Mouse (Mus musculus): ENCODE measurements around the gene Tyw5.

Tyw5 gene

DNA sequence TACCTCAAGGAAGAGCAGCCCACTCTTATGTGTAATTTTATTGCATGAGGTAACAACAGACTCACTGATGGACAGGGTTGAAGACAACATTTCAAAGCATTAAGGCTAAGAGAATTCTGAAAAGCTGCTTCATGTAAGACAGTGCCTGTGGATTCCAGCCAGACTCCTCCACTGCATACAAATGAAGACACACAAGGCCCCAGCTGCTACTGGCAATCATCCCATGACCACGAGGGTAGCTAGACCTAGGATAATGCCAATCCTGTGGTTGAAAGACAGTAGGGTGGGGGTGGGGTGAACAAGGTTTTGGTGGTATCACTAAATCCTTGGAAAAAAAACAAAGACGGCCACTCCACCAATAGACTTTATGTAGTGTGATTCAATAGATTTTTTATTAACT lies 19.0 kb downstream of the Tyw5 start:
- no peak for DNase-seq (ENCODE audit: low read depth)

DNA sequence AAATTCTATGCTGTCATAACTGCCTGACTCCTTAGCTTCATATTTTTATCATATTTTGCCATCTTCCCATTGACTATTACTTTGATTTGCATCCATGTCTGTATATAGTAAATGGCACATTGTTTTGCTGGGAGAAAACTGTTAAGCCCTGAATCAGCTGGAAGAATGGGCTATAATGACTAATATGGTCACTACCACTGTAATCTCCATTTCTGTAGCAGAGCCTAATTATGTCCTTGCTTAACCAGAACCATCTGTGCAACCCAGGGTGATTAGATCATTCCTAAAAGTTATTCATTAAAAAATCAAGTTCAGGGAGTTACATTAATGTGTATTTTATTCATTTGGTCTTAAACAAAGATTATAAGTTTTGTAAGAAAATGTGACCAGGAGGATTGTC lies 20.4 kb downstream of the Tyw5 start:
- DNase-seq (ENCODE audit: low read depth): no peak

DNA sequence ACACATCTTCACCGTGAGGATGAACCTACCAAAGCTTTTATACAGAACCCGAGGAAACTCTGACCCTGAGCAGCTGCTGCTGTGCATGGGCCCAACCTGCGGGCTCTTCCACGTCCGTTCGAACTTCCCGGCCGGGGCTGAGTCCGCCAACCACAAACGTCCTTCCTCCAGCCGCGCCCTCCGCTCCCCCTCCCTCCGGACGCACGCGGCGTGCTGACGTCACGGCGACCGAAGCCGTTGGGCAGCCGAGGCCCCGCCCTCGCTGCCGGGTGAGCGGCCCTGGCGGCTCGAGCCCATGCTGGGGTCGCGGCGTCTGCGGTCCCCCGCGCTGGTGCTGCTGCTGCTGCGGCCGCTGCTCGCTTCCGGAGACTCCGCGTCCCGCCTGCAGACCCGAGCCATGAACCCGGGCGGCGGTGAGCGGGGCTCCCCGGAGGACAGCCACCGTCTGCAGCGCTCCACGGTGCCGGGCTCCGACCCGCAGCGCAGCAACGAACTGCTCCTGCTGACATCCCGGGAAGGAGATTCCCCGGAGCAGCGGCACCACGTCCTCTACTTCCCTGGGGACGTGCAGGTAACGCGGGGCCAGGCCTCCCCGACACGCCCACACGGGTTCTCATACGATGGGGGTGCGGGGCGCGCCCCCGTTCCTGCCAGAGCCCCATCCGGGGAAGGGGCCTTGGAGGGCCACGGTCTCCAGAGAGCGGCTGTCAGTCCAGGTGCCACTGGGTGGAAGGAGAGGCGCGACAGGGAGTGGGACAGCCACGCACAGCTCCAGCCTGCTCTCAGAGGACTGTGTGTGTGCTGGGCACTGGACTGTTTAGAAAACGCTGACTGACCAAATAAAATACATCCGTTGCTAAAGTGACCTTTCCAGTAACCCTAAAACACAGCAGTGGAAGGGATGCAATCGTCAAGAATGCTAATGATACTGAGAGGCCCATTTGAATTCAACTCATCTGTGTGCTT lies 29.2 kb downstream of the Tyw5 start, which contains the start of gene 1700066M21Rik:
TSS of gene 1700066M21Rik (plus strand) at position 245 of the 966 bp plus-strand sequence.
- peak; percentile 78 for DNase-seq (ENCODE audit: low read depth)

DNA sequence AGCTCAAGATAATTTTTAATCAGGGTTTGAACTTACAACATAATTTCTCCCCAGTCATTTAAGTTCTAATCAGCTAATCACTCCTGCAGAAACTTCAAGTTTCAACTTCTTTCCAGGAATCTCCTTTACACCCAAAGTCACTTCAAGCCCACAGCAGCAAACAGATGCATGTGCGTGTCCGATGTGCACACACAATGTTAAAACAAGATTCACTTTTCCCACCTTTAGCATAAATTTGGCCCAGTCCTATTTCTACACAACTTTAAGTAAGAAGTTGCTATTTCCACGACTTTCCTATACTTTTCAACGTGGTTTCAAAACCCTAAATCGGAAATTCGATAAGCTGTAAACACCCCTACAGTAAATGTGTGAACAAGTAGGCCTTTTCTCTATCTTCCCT lies 30.1 kb downstream of the Tyw5 start:
- DNase-seq (ENCODE audit: low read depth): peak; percentile 3

DNA sequence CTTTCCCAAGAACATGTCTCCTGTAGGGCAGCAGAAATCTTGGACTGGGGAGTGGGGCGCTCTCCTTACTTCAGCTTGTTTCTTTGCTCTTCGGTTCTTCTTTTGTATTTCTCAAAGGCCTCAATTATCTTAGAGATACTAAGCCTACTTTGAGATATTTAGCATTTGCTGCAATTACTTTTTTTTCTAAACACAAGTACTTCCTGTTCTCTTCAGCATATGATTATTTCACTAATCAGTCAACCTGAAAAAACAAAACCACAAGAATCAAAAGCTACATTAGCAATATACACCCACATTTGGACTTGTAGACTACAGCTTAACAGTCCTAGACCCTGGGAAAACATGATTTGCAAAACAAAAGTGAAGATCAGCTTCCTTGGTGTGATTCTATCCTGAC lies 31.6 kb downstream of the Tyw5 start:
- DNase-seq (ENCODE audit: low read depth): no peak

DNA sequence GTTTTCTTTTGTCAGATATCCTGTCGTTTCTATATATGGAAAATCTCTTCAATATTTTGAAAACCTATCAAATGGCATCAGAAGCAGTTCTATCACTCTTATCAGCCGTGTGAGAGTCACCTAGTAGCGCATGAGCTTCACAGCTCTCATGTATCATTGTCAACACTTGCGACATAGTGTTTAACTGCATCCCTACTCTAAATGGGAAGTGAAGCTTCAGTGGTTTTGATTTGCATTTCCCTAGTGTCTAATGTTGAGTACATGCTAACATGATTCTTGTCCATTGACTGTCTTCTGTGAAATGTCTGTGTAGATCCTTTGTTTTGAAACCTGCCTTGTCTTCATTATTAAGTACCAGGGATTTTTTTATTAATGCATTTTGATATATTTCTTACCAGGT lies 36.5 kb downstream of the Tyw5 start:
- DNase-seq (ENCODE audit: low read depth): no peak

DNA sequence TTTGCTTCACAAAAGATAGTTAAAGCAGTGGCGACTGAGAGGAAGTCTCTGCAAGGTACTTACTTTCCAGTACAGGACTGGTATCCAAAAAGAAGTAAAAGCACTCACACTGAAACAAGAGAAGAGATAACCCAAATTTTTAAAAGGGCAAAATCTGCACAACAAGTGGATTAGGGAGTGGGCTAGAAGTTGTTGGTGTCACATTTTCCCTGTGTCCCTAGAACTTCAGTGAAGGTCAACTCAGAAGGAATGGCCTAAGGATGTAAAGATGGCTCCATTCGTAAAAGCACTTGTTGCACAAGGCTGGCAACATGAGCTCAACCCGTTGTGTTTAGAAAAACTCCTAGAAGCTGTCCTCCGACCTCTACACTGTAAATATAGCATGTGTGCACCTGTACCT lies 37.8 kb downstream of the Tyw5 start:
- DNase-seq (ENCODE audit: low read depth): no peak

DNA sequence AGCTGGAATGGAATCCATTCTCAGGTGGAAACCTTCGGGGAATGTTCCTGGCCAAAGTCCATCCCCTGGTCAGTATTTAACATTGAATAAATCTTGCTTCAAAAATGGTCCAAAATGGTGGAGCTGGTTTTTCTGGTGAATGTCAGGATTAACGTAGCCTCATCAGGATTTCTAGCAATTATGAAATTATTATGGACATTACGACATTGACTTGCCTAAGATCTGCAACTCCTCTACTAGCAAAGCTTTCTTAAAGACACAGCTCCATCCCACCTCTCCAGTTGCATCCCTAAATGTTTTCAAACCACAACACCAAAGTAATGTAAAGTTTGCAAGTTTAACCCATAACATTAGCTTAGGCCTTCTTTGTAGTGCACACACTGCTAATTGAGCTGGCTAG lies 39.5 kb downstream of the Tyw5 start:
- DNase-seq (ENCODE audit: low read depth): no peak

DNA sequence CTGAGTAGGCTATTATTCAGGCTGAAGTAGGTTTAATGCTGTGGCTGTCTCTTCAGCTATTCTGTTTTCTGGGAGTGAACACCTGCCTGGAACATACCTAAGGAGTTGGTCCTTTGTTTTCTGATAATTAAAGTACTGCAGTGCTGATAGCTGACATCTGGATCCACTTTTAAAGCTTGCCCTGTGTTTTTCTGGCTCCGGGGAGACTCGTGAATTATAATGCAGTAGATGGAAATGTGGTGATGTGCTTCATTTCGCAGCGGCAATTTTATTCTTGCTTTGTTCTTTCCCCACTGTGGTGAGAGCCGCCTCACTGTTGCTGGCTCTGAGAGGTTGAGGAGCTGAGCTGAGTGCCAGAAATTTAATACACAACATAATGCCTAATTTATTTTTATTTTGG lies 48.4 kb downstream of the Tyw5 start:
- no peak for DNase-seq (ENCODE audit: low read depth)

DNA sequence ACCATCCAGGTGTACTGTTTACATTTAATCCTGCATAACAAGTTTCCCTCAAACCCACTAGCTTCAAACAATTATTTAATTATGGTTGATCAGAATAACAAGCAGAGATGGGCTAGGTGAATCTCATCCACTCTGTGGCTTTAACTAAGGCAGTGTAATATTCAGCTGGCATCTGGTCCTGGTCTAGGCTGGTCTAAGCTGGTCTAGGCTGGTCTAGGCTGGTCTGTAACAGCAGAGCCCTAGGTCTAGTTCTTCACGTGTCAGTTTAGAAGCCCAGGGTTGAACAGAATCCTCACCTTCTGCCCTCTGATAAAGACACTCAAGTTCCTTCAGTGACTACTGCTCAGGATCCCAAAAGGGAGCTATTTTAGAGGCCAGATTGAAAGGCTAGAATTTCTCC lies 55.0 kb downstream of the Tyw5 start:
- DNase-seq (ENCODE audit: low read depth): no peak

DNA sequence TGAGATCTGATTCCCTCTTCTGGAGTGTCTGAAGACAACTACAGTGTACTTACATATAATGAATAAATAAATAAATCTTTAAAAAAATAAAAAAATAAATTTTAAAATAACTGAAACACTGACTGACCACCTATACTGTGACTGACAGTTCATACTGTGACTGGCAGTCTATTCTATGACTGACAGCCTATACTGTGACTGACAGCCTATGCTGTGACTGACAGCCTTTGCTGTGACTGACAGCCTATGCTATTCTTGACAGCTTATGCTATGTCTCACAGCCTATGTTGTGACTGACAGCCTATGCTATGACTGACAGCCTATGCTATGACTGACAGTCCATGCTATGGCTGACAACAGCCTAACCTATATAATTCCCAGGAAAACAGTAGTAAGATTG lies 59.4 kb downstream of the Tyw5 start:
- no peak for DNase-seq (ENCODE audit: low read depth)

DNA sequence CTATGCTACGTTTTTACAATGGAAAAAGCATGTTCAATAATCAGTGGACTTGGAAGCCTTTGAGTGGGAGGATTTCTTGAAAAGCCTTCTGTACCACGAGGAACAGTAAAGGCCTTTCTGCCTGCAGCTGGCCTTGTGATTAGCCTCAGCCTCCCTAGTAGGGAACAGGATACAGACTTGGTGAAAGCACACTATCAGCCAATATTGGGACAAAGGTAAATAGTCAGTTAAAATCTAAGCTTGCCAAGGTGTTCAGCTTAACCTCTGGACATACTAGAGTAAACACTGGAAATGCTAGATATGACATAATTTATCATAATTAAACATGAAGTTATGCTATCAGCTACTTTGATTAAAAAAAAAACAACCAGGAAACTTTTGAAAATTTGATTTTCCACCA lies 65.7 kb downstream of the Tyw5 start:
- no peak for DNase-seq (ENCODE audit: low read depth)

DNA sequence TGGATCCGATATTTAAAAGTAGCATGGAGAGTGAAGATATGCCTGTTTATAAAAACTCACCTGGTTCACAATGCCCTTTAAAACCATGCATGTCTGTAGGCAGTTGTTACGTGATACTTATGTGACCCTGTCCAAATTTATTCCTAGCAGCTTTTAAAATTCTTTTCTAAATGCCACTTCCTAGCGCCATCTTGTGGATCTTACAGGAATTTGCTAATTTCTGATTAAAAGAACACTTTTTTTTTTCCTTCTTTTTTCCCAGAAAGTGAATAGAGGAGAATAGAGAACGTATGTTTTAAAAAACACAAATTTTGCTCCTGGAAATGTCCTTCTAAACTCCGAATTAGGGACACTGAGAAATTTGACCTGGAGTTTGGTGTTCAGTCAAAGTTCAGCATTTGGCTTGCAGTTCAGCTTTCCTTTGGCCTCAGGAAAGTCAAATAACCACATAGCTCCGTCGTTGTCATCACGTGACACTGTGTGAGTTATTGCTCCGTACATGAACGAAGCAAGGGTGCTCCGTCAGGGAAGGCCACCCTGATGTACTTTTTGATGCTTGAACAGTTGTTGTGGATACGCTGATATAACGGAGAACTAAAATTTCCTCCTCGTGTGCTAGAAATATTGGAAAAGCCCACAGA lies 67.6 kb downstream of the Tyw5 start:
- peak; percentile 4 for DNase-seq (ENCODE audit: low read depth)
